Mouse (Mus musculus): ENCODE measurements around the gene Ccdc180.

Gene Ccdc180

DNA sequence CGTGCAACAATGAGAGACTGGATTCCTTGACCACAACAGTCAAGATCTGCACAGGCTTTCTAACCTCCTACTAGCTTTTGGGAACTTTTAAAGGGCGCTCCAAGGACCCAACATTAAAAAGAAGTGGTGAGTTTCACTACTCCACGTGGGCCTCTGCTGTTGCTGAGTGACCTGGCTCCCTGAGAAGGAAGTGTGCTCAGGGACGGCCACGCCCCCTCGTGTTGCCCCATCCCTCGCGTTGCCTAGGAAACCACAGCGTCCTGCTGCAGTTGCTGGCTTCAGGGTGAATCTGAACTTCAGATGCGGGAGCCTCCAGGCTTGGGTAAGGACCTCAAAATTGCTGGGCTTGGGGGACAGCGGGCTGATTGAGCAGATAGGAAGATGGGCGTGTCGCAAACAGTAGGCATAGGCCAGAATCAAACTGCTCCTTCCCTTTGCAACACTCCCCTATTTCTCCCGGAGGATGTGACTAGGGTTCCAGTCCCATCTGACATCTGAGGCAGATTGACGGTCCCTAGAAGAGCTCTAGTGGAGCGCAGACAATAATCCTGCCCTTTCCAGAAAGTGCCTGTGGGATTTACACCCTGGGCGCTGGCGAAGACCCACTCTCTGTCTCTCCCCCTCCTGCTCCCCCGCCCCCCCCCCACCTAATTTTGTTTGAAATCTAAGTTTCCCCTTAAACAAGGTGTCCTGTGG is at the start of gene Ccdc180:
Gene Ccdc180 (plus strand): TSS at position 238 of the 696 bp plus-strand sequence.
- DNase-seq = peak; percentile 82

DNA sequence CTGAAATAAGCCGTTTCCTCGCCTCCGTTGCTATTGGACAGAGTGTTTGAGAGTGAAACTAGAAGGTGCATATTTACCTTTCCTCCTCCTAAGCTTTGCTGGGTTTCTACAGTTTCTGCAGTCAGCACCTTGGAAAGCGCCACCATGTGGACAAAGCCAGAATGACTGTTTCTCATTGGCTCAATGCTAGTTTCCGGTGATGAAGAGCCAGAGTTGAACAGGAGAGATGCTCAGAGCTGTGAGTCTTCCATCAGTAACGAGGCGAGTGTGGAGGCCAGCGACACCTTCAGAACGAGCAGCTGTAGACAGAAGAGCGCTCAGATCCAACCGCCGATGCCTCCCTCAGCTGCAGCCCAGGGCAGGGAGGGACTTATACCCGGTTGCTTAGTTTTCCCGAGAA is 45.7 kb upstream of the Ccdc180 start:
- peak; percentile 46 for DNase-seq

DNA sequence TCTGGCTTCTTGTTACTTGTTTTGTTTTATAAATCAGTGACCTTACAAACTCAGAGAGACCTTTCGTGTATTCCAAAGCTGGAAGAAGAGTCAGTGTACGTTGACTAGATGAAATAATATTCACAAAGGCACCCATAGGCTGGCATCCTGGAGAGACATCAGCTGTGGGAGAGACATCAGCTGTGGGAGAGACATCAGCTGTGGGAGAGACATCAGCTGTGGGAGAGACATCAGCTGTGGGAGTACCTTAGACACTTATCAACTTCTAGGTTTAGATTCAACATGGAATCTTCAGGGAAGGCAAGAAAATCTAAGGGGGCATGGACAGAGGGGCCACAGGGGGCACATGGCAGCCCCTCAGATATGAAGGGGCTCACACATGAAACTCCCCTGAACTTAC is 43.8 kb upstream of the Ccdc180 start:
- DNase-seq = no peak

DNA sequence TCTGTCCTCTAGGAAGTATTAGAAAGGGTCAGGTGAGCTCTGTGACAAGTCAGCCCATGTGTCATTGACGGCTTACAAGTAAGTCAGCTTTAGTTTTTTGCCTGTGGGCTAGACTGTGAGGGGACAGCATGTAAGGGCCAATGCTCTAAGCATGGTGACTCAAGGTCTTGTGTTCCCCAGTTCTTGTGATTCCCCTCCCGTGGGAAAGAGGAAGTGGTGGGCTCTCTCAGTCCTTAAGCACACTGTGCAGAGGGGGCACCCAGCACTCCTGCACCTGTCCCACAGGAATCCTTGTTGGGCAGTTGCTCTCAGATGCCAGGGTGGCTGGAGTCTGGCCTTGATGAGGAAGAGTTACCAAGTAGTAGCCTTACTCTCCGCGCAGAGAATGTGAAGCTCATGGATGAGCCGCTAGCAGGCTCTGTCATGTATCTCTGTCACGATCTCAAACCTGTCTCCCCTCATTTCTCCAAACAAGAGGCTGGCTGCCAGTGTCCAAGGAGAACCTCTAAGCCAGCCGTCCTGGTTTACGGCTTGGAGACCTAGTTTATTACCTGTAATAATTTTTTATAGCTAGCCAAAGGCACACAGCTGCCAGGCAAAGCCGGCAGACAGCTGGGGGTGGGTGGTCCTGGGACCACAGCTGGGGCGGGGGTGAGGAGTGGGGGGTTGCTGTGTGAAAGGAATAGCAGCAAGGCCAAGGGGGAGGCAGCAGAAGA is 41.8 kb upstream of the Ccdc180 start, which contains the start of gene Stra6l:
Gene Stra6l (plus strand): TSS at position 556 of the 716 bp plus-strand sequence.
- no peak for DNase-seq

DNA sequence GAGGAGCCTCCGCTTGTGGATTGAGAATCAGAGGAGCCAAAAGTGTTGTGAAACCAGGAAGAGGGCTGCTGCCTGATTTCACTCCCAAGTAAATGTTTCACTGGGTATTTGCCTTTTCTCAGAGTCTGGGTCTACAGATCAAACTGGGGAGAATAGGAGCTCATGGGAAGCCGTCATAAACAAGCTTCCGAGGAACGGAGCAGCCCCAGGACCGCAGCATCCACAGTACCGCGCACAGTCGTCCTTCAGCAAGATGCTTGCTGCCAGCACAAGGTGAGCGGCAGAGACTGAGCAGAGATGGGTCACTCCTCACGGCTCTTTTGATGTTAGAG is 41.3 kb upstream of the Ccdc180 start:
- no peak for DNase-seq

- no peak for DNase-seq
Observed at GRCm38 (mm10) chr4:45849419-45849818, 40.7 kb upstream of the Ccdc180 start.

GRCm38 (mm10) chr4:45851640-45852051 is 38.5 kb upstream of the Ccdc180 start:
- DNase-seq = peak; percentile 56

DNA sequence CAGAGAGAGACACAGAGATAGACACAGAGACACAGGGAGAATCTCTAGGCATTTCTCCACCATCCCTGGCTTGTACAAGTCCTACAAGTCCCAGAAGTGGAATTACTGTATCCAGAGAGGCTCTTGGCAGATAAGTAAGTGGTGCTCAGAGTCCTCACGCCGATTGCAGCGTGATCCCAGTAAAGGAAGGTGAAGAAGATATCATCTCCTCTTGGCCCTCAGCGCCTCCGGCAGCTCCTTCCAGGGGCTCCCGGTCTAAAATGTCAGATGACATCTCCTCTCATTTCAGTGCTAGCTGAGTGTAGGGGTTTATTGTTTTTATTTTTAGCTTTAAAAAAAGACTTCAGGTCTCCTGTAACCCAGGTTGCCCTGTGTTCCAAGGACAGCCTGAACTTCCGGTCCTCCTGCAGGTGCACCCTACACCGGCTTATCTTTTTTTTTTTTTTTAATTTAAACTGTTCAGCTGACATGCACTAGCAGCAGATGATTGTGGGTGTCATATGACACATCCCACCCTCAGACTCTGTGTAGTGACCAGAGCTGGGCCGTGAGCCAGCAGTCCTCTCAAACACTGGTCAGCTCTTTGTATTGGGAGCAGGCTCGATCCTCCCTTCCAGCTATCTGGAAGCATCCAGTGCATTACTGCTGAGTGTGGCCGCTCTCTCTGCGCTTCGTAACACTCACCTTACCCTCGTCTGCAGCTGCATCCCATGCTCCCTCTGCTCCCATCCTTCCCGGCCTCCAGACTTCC is 36.4 kb upstream of the Ccdc180 start:
- peak; percentile 14 for DNase-seq

DNA sequence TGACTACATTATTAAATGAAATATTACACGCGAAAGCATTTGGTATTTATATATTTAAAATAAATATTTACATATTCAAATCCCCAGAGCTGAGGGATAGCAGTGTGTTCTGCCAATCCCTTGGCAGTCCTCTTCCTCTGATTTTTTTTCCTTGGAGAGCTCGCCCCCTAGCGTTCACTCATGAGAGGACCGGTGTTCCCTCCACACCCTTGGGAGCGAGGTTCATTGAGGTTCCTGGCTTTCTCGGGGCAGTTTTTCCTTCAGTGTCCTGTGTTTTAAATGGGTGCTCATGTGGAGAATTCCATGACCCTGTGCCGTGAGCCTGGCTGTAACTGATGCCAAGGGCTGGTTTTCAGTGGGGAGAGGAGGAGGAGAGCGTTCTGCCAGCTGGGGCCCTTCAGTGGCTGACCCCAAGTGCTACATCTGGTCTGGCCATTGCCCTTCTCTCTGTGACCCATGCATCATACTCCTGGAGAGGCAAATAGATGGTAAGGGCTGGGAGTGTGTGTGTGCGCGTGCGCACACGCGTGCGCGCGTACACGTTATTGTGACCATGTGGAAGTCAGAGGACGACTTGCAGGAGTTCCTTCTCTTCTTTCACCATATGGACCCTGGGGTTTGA is 34.2 kb upstream of the Ccdc180 start:
- DNase-seq = peak; percentile 88

- no peak for DNase-seq
Observed at GRCm38 (mm10) chr4:45861160-45861559, 28.9 kb upstream of the Ccdc180 start.

GRCm38 (mm10) chr4:45867416-45867815 is 22.7 kb upstream of the Ccdc180 start:
- no peak for DNase-seq

- DNase-seq = no peak
Observed at GRCm38 (mm10) chr4:45869021-45869815, 20.9 kb upstream of the Ccdc180 start.

GRCm38 (mm10) chr4:45872147-45872546 is 18.0 kb upstream of the Ccdc180 start:
- no peak for DNase-seq

DNA sequence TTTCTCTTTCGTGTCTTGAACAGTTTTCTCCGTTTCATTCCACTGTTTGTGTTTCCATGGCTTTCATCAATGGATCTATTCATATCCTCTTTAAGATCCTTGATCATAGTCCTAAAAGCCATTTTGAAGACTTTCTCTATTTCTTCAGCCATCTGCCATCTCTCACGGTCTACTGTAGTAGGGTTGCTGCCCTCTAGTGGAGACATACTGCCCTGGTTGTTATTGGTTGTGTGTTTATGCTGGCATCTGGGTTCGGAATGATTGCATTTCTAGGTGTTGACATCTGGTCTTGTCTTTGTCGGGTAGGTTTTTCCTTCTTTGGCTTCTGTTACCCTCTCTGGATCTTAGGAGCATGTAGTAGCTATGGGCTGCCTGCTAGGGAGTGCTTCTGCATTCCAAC is 11.2 kb upstream of the Ccdc180 start:
- DNase-seq = peak; percentile 65

GRCm38 (mm10) chr4:45882521-45882920 is 7.6 kb upstream of the Ccdc180 start:
- no peak for DNase-seq

DNA sequence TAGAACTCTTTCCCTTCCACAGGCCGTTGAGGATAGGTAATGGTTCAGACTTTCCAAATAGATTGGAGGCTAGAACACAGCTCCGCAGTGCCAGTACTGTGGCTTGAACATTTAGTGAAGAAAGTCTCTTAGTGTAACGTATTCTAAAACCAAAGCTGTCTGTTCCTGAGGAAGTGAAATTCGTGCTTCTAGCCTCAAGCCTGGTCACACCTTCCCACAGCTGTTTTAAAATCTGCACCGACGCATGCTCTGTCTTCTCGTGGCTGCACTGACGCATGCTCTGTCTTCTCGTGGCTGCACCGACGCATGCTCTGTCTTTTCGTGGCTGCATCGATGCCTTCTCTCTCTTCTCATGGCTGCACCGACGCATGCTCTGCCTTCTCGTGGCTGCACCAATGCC is 6.9 kb upstream of the Ccdc180 start:
- DNase-seq = no peak

- DNase-seq = no peak
Observed at GRCm38 (mm10) chr4:45889487-45889886, 616 bp upstream of the Ccdc180 start.

DNA sequence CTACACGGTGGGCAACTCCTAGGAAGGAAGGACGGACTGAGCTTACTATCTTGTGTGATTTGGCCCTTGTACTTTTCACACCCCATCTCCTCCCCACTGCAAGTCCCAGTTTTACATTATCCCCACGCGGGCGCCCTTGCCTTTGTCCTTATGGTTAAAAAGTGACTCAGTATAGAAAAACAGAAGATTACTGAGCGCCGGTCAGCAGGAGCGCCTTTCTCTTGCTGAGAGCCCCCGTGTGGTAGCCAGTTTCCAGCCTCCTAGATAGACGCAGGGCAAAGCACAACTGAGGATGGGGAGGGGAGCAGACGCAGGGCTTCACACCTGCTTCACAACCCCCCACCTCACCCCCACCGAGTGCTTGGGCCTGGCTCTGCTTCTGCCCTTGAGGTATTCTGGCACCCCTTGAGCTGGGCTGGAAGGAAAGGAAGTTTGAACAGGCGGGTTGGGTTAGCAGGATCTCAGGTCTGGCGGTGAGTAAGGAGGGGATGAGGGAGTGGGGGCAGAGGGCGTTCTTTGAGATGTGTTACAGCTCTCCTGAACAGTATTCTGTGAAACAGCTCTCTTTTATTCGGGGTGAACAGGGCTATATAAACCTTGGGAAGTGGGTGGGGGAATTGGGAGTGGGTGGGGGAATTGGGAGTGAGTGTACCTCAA is 6.5 kb downstream of the Ccdc180 start:
- peak; percentile 55 for DNase-seq

DNA sequence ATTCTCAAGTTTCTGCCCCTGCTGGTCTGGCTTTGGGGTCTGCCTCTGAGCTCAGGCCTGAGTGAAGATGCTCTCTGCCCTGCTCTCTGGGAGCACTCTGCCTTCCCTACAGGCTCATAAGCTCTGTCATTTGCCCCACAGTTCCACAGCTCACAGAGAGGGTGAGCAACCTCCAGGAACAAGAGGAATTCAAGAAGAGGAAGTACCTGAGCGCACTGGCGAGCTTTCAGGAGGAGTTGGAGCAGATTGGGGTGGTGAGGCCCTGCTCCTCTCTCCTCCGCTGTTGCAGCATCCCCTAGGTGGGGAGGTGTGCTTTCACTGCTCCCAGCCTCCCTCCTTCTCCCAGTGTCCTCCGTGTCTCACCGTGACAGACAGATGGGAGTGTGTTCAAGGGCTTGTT is 8.3 kb downstream of the Ccdc180 start:
- DNase-seq = no peak

GRCm38 (mm10) chr4:45909256-45909655 is 19.2 kb downstream of the Ccdc180 start:
- no peak for DNase-seq

GRCm38 (mm10) chr4:45909924-45910323 is 19.8 kb downstream of the Ccdc180 start:
- no peak for DNase-seq

DNA sequence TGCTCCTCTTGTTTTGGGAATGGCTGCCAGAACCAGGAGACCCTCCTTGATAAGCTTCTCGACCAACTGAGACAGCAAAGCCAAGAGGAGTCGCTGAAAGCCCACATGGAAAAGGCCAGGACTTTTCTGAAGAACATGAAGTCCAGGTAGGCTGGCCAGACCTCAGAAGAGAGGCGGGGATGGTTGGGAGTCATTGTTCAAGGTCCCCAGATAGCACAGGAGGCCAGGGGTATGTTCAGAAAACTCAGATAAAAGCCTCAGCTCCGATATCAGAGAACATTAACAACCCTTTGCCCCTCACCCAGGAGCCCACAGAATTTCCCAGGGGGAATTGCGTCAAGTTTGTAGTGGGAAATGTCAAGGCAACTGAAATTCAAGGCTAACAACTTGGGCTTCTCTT is 21.2 kb downstream of the Ccdc180 start:
- DNase-seq = no peak

All from kidney, postnatal 10 days (tissue).